Comparison of ENCODE assay signal across 20 mouse cellular contexts in the genomic region with DNA sequence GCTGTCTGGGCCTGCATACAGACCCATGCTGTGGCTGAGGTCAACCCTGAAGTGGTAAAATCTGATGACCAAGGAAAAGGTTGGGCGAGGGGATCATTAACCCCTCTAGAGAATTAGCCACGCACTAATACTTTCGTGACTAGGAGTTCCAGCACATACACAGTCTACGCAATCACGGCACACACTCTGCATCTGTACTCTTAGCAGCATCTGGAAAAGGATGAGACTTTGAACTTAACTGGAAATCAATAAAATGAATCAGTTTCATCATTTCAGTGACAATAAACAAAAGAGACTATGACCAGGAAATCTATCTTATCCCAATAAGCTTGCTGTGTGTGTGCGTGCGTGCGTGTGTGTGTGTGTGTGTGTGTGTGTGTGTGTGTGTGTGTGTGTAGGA.
"Had no signal": no experiment of that assay in that cellular context is flagged by ENCODE, and none has a peak within 500 bp of the region (broad histone marks: within the 10 kb centered on the region; RNA-seq: fewer than 3 reads in every experiment).

No protein-coding gene starts in this region.

- DNase-seq: kidney, adult 2 months; layer of hippocampus, adult 9-11 months; lung, adult 18-20 months; lung, postnatal 10 days; lung, postnatal 36 days; thymus, adult 2 months; thymus, postnatal 14 days; thymus, postnatal 4 days had no signal

- H3K27ac ChIP-seq: kidney, postnatal 0 days; layer of hippocampus, adult 2 months; limb, embryonic 10.5 days; limb, embryonic 13.5 days; lung, embryonic 15.5 days; midbrain, embryonic 10.5 days; midbrain, embryonic 13.5 days; neural tube, embryonic 13.5 days; stomach, postnatal 0 days had no signal

- H3K4me2 ChIP-seq: limb, embryonic 13.5 days; lung, embryonic 15.5 days; midbrain, embryonic 13.5 days; neural tube, embryonic 13.5 days had no signal

- H3K4me1 ChIP-seq: limb, embryonic 10.5 days; lung, embryonic 15.5 days; midbrain, embryonic 10.5 days; midbrain, embryonic 13.5 days; neural tube, embryonic 13.5 days had no signal

- H3K4me3 ChIP-seq: layer of hippocampus, adult 2 months; limb, embryonic 10.5 days; limb, embryonic 13.5 days; lung, embryonic 15.5 days; megakaryocyte, embryonic 14.5 days; midbrain, embryonic 10.5 days; midbrain, embryonic 13.5 days; myocyte; neural tube, embryonic 13.5 days had no signal

- ATAC-seq: midbrain, embryonic 13.5 days; midbrain, embryonic 16.5 days had no signal

- H3K27me3 ChIP-seq: limb, embryonic 13.5 days; lung, embryonic 15.5 days; megakaryocyte, embryonic 14.5 days; midbrain, embryonic 13.5 days; neural tube, embryonic 13.5 days had no signal

- H3K9ac ChIP-seq: limb, embryonic 13.5 days; lung, embryonic 15.5 days; midbrain, embryonic 13.5 days; neural tube, embryonic 13.5 days had no signal

- H3K9me3 ChIP-seq: limb, embryonic 10.5 days; limb, embryonic 13.5 days; lung, embryonic 15.5 days; midbrain, embryonic 10.5 days; midbrain, embryonic 13.5 days; neural tube, embryonic 13.5 days had no signal
